Mouse (Mus musculus) forebrain, embryonic 16.5 days (tissue): ENCODE measurements around the gene Akap12. TPM values are rescaled to one million over a fixed set of nuclear protein-coding genes. Genes with fewer than 3 reads are reported as not detected.

Experiments used
- ATAC-seq: fragments of 200-750 bp; cut with Nextera tagmentation; 2 replicates; pipeline ENCODE4 v1.8.0; 2017; ENCODE audit warnings: mild to moderate bottlenecking, moderate library complexity
- H3K27ac ChIP-seq: fragments of 300-500 bp; sonication (generic); 2 replicates; pipeline ENCODE4 v1.5.1; 2014; ENCODE audit warnings: low read length, control low read depth
- H3K27me3 ChIP-seq: fragments of 300-500 bp; sonication (generic); replicated peaks from 2 replicates; pipeline ENCODE4 v1.6.1; 2014; ENCODE audit warnings: low read length; ENCODE audit not compliant: control insufficient read depth, insufficient read depth
- H3K36me3 ChIP-seq: fragments of 300-500 bp; sonication (generic); 2 replicates; pipeline ENCODE4 v1.6.1; 2014; ENCODE audit not compliant: control insufficient read depth, insufficient read depth
- H3K4me1 ChIP-seq: fragments of 300-500 bp; sonication (generic); replicated peaks from 2 replicates; pipeline ENCODE4 v1.6.1; 2014; ENCODE audit warnings: low read length; ENCODE audit not compliant: control insufficient read depth, insufficient read depth
- H3K4me2 ChIP-seq: fragments of 300-500 bp; sonication (generic); 2 replicates; pipeline ENCODE4 v1.6.1; 2014; ENCODE audit warnings: mild to moderate bottlenecking, low read length, control low read depth
- H3K4me3 ChIP-seq: fragments of 300-500 bp; sonication (generic); replicated peaks from 2 replicates; pipeline ENCODE4 v1.5.1; 2014; ENCODE audit warnings: mild to moderate bottlenecking, low read length, control low read depth
- H3K9ac ChIP-seq: fragments of 300-500 bp; sonication (generic); replicated peaks from 2 replicates; pipeline ENCODE4 v1.6.1; 2014; ENCODE audit warnings: low read depth, low read length, control low read depth
- H3K9me3 ChIP-seq: fragments of 300-500 bp; sonication (generic); 2 replicates; pipeline ENCODE4 v1.6.1; 2016; ENCODE audit warnings: low read length; ENCODE audit not compliant: control insufficient read depth
- WGBS: fragments of 180-500 bp; shearing (Covaris S2); extraction: QIAGEN DNeasy Blood & Tissue Kit; methylation state at CpG from one replicate; pipeline ENCODE4 v1.1.7; 2014; 5-methylcytosine and 5-hydroxymethylcytosine counted together
- polyA plus RNA-seq: library from polyadenylated mRNA; unstranded; fragments of >200 nt; fragmentation: Nextera tagmentation; extraction: Ambion mirVana; gene quantifications from 2 replicates; pipeline ENCODE4 v1.2.1, GENCODE M21; 2015

Akap12 gene
- polyA plus RNA-seq, 1 experiment from 2014 or later, result 25.7 TPM

DNA sequence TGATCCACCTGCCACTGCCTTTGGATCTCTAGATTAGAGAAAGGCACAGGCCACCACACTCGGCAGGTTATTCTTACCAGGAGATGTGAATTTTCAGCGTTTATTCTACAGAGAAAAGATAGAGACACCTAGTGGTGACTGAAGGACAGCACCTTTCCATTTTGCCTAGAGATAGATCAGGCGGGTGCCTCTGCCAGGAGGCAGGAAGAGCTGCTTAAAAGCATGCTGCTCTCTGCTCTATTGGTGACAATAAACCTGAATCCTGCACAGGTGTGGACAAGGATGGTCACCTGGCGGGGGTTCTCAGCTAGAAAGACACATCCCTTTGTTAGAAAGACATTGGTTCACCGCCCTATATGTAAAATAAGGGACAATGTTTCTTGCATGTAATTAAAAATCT lies 105.8 kb downstream of the Akap12 start:
- 52% methylated on average over 5 of the region's 5 CpGs for WGBS
- H3K9ac ChIP-seq, result no peak overlapping the region
- peaks cover 5% of the 10 kb centered on the region; the same call in 1 of the 2 replicates for H3K36me3 ChIP-seq
- no peak overlapping the region for H3K27ac ChIP-seq
- no peaks in the 10 kb centered on the region for H3K4me1 ChIP-seq
- H3K27me3 ChIP-seq, result no peaks in the 10 kb centered on the region
- peak; percentile 60 for ATAC-seq
- H3K4me2 ChIP-seq, result no peak overlapping the region
- H3K4me3 ChIP-seq, result no peak overlapping the region
- H3K9me3 ChIP-seq, result no peaks in the 10 kb centered on the region

DNA sequence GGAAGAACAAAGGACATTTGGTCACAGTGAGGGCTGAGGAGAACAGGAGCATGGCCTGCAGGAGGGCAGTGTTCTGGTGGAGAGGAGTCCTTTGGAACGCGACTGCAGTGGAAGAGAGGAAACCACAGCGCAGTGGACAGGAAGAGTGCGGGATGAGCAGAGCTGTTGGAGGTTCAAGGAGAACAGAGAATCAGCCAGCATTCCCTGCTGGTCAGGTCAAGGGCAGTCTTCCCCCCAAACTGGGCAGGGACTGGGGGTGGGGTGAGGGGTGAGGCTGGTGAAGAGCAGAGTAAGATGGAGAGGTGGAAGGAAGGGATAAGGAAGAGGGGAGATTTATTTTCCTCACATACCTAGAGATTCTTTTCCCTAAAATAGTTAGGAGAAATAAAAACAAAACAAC lies 107.4 kb downstream of the Akap12 start:
- no peak overlapping the region for H3K27ac ChIP-seq
- no peak for ATAC-seq
- 79% methylated on average over 4 of the region's 4 CpGs for WGBS
- H3K27me3 ChIP-seq, result no peaks in the 10 kb centered on the region
- H3K9me3 ChIP-seq, result no peaks in the 10 kb centered on the region
- no peaks in the 10 kb centered on the region; the same call in 1 of the 2 replicates for H3K36me3 ChIP-seq
- no peak overlapping the region for H3K4me2 ChIP-seq
- no peaks in the 10 kb centered on the region for H3K4me1 ChIP-seq
- H3K9ac ChIP-seq, result no peak overlapping the region
- no peak overlapping the region for H3K4me3 ChIP-seq

DNA sequence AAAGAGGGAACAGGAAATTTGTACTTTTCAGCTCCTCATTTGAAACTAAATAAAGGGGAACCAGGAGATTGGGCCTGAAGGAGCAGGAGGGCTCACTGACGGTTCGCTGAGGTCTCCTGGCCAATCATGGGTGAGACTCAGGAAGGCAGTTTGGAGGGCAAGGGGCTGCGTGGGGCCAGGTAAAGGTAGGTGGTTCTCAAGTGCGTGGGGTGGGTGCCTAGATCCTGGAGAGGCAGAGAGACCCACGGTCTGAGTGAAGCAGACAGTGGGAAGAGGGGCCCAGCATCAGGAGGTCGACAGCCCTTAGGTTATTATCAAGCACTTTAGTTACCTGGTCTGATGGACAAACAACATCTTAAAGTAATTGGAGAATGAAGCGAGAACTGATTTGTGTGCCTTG lies 108.1 kb downstream of the Akap12 start:
- no peak overlapping the region for H3K9ac ChIP-seq
- no peak overlapping the region for H3K27ac ChIP-seq
- no peaks in the 10 kb centered on the region for H3K4me1 ChIP-seq
- H3K27me3 ChIP-seq, result no peaks in the 10 kb centered on the region
- no peaks in the 10 kb centered on the region for H3K36me3 ChIP-seq
- WGBS, result 94% methylated on average over 7 of the region's 7 CpGs
- ATAC-seq, result no peak
- H3K4me2 ChIP-seq, result no peak overlapping the region
- H3K9me3 ChIP-seq, result no peaks in the 10 kb centered on the region
- no peak overlapping the region for H3K4me3 ChIP-seq

GRCm38 (mm10) chr10:4374734-4375133 lies 108.6 kb downstream of the Akap12 start:
- no peak overlapping the region for H3K4me2 ChIP-seq
- no peaks in the 10 kb centered on the region for H3K4me1 ChIP-seq
- H3K27ac ChIP-seq, result no peak overlapping the region
- no peak overlapping the region for H3K4me3 ChIP-seq
- no peaks in the 10 kb centered on the region for H3K27me3 ChIP-seq
- 86% methylated on average over 4 of the region's 4 CpGs for WGBS
- no peak for ATAC-seq
- no peak overlapping the region for H3K9ac ChIP-seq
- H3K36me3 ChIP-seq, result no peaks in the 10 kb centered on the region
- no peaks in the 10 kb centered on the region for H3K9me3 ChIP-seq

- peak; percentile 15; the same call in 1 of the 2 replicates for ATAC-seq
- Histone ChIP-seq H3K4me3 (no peak overlapping the region), H3K36me3 (no peaks in the 10 kb centered on the region), H3K9ac (no peak overlapping the region), H3K9me3 (no peaks in the 10 kb centered on the region), H3K4me1 (no peaks in the 10 kb centered on the region), H3K4me2 (no peak overlapping the region), H3K27me3 (no peaks in the 10 kb centered on the region), H3K27ac (no peak overlapping the region)
- 23% methylated on average over 7 of the region's 7 CpGs for WGBS
These were observed 109.1 kb downstream of the Akap12 start for GRCm38 (mm10) chr10:4375267-4375666.

GRCm38 (mm10) chr10:4376461-4376860 lies 110.3 kb downstream of the Akap12 start:
- no peak overlapping the region for H3K27ac ChIP-seq
- no peak for ATAC-seq
- 85% methylated on average over 7 of the region's 7 CpGs for WGBS
- H3K27me3 ChIP-seq, result no peaks in the 10 kb centered on the region
- H3K36me3 ChIP-seq, result no peaks in the 10 kb centered on the region
- no peaks in the 10 kb centered on the region for H3K4me1 ChIP-seq
- no peak overlapping the region for H3K9ac ChIP-seq
- H3K4me3 ChIP-seq, result no peak overlapping the region
- no peak overlapping the region for H3K4me2 ChIP-seq
- no peaks in the 10 kb centered on the region for H3K9me3 ChIP-seq

GRCm38 (mm10) chr10:4376931-4377330 lies 110.8 kb downstream of the Akap12 start:
- Histone ChIP-seq H3K27me3 (no peaks in the 10 kb centered on the region), H3K9ac (no peak overlapping the region), H3K4me2 (no peak overlapping the region), H3K27ac (no peak overlapping the region), H3K36me3 (no peaks in the 10 kb centered on the region), H3K4me3 (no peak overlapping the region), H3K4me1 (no peaks in the 10 kb centered on the region), H3K9me3 (no peaks in the 10 kb centered on the region)
- ATAC-seq, result no peak
- 91% methylated on average over 7 of the region's 7 CpGs for WGBS

DNA sequence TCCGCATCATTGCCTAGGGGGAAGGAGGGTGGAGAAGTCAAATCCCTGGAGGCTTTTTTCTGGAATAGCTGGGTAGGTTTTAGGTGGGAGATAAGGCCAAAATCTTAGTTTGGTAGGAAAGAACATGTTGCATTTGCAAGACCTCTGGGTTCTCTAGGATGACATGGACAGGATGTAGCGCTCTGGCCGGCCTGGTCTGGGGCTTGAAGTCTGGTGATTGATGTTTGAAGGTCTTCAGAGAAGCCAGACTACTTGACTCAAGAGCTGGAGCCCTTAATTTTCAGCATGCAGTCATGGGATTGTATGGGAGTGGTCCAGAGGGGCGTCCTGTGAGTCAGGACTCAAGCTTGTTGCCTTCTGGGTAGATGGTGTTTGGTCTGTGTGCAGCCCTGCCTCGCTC lies 114.6 kb downstream of the Akap12 start:
- H3K9me3 ChIP-seq, result no peaks in the 10 kb centered on the region
- no peak overlapping the region for H3K4me3 ChIP-seq
- H3K36me3 ChIP-seq, result no peaks in the 10 kb centered on the region
- no peak overlapping the region for H3K4me2 ChIP-seq
- H3K27me3 ChIP-seq, result no peaks in the 10 kb centered on the region
- no peak overlapping the region for H3K9ac ChIP-seq
- H3K4me1 ChIP-seq, result peaks cover 2% of the 10 kb centered on the region
- 97% methylated on average over 5 of the region's 5 CpGs for WGBS
- H3K27ac ChIP-seq, result no peak overlapping the region
- no peak for ATAC-seq

DNA sequence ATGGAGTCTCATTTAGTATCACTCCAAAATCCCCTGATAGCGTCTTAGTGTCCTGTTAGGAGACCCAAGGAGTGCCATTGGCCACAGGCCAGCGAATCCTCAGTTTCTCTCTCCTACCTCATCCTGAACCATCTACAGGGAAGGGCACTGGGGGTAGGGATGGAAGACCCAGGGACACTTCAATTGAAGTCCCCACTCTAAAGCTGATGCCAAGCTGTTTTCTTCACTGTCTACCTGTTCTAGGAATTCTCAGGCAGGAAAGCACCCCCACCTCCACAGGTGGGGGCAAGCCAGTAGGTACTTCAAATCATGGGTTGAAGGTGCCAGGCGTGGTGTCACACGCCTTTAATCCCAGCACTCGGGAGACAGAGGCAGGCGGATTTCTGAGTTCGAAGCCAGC lies 118.1 kb downstream of the Akap12 start:
- no peak overlapping the region for H3K27ac ChIP-seq
- H3K4me1 ChIP-seq, result peaks cover 13% of the 10 kb centered on the region
- no peak overlapping the region for H3K4me3 ChIP-seq
- 91% methylated on average over 7 of the region's 7 CpGs for WGBS
- no peaks in the 10 kb centered on the region for H3K9me3 ChIP-seq
- H3K27me3 ChIP-seq, result no peaks in the 10 kb centered on the region
- no peak overlapping the region for H3K4me2 ChIP-seq
- ATAC-seq, result no peak
- no peak overlapping the region for H3K9ac ChIP-seq
- no peaks in the 10 kb centered on the region for H3K36me3 ChIP-seq
